Mouse (Mus musculus): ENCODE results near the gene Notch1.
A peak's percentile ranks its signal among the peaks of the same experiment; 100 is the strongest.

GRCm38 (mm10) chr2:26516275-26516674, at the start of gene Notch1:
- TF ChIP-seq EP300 (IDR thresholded peaks at IDR 0.05; ENCODE audit: low read depth) (no peak), CTCF (IDR thresholded peaks at IDR 0.05; ENCODE audit: low read depth) (peak; percentile 3; the same call in 1 of the 2 replicates)
